Mouse (Mus musculus) cerebellum, adult 2 months (tissue): ENCODE measurements around the gene Lipa.

Experiments used
- CTCF ChIP-seq: fragments of 200-500 bp; IDR thresholded peaks from 2 replicates; pipeline ENCODE4 v1.5.1; 2011; ENCODE audit warnings: low read depth, mild to moderate bottlenecking, control low read depth, low read length, moderate library complexity, borderline replicate concordance; ENCODE audit not compliant: insufficient read depth
- POLR2A ChIP-seq: fragments of 200-500 bp; IDR thresholded peaks from 2 replicates; pipeline ENCODE4 v1.6.1; 2011; ENCODE audit warnings: low read length, control low read depth, borderline replicate concordance; ENCODE audit not compliant: insufficient read depth

DNA sequence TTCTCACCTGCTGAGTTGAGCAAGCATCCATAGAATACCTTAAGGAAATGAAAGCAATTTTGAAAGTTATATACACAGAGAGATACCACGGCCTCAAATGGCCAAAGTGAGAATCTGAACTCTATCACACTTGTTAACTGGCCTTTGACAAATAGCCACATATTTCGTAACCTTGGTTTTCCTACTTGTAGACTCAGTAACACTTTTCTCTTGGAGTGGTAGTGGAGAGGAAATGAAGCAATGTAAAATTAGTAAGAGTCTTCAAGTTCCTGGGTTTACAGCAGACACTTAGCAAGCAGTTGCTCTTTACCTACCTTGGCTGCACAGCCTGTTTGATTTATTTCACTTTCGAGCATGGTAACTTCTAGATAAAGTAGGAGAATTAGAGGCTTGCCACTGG, 82.5 kb downstream of the Lipa start:
- TF ChIP-seq CTCF (no peak), POLR2A (no peak)
